In the genomic region with DNA sequence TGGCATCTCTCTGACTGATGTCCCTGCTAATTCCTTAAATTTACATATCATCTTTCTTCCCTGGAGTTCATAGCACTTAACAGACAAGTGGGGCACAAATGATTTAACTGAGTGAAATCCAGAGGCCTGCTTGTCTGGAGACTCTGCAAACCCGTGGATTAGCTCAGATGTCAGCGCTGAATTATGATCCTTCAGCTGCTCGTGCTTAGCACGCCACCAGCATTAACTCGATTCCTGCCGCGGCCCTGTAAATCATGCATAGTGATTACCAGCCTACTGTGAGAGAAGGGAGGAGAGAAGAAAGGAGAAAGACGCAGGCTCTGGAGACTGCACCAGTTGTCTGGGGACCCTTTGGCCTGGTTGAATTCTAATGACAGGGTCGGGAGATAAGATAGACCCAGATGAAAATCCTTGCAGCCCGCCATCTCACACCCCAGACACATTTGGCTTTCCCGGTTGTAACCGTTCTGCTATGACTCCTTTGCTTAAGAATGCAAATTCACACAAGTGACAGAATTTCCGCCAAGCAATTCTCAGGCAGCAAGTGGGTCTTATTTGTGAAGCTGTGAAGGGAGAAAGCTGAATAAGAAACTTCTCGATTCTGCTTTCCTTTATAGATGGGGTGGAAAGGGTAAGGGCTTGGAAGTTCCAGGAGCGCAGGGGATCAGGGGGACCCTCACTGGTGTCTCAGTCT, we compare ENCODE assay signal across 10 mouse cellular contexts.
DNase-seq lines count a peak whose midpoint lies in the region; ATAC-seq and TF ChIP-seq lines count a peak whose summit lies in the region.
"Had no signal": no experiment of that assay in that cellular context is flagged by ENCODE, and none has a peak within 500 bp of the region (broad histone marks: within the 10 kb centered on the region; RNA-seq: fewer than 3 reads in every experiment).

No protein-coding gene starts in this region.

- no peak for ATAC-seq in heart, embryonic 11.5 days (replicated peaks; ENCODE audit: insufficient number of reproducible peaks, low FRiP score, low TSS enrichment)
- ATAC-seq in midbrain, postnatal 0 days (ENCODE audit: low FRiP score): no peak

- H3K4me2 ChIP-seq in heart, embryonic 11.5 days: no peak overlapping the region
- H3K4me2 ChIP-seq in midbrain, postnatal 0 days (ENCODE audit: low read depth, low read length, poor library complexity, severe bottlenecking): no peak overlapping the region

- no peak overlapping the region for H3K9ac ChIP-seq in heart, embryonic 11.5 days (ENCODE audit: low read depth, low read length)
- no peak overlapping the region for H3K9ac ChIP-seq in midbrain, postnatal 0 days (replicated peaks; ENCODE audit: low read length, poor library complexity, severe bottlenecking)

- H3K27me3 ChIP-seq in heart, embryonic 11.5 days (ENCODE audit: control insufficient read depth, insufficient read depth, low read length): no peaks in the 10 kb centered on the region
- H3K27me3 ChIP-seq in midbrain, postnatal 0 days (ENCODE audit: insufficient read depth, low read length): no peaks in the 10 kb centered on the region

- intact Hi-C loops in heart, postnatal 10 days (cut with DNase I): no loop called here
- intact Hi-C loops in gastrocnemius, postnatal 36 days (cut with DNase I): no loop called here

- peak overlapping the region; percentile 54; the same call in 1 of the 2 replicates for H3K27ac ChIP-seq in heart, embryonic 11.5 days (ENCODE audit: low read depth, low read length)
- H3K27ac ChIP-seq in midbrain, postnatal 0 days (ENCODE audit: low read depth, low read length): peak overlapping the region; percentile 58

- H3K4me3 ChIP-seq in heart, embryonic 11.5 days (ENCODE audit: low read depth, low read length): no peak overlapping the region
- H3K4me3 ChIP-seq in midbrain, postnatal 0 days (ENCODE audit: low read depth, low read length): no peak overlapping the region

- no peaks in the 10 kb centered on the region for H3K9me3 ChIP-seq in heart, embryonic 11.5 days (replicated peaks; ENCODE audit: control insufficient read depth, low read length)
- H3K9me3 ChIP-seq in midbrain, postnatal 0 days (ENCODE audit: low read length): no peaks in the 10 kb centered on the region

- 22% methylated on average over 15 of the region's 15 CpGs for WGBS in heart, embryonic 11.5 days (ENCODE audit: insufficient replicate concordance)
- 23% methylated on average over 15 of the region's 15 CpGs for WGBS in midbrain, postnatal 0 days

- H3K4me1 ChIP-seq in heart, embryonic 11.5 days (ENCODE audit: control insufficient read depth, insufficient read depth, low read length): peaks cover 40% of the 10 kb centered on the region
- no peaks in the 10 kb centered on the region; the same call in 1 of the 2 replicates for H3K4me1 ChIP-seq in midbrain, postnatal 0 days (ENCODE audit: insufficient read depth, low read length)

- TF ChIP-seq CTCF in midbrain, postnatal 0 days (IDR thresholded peaks at IDR 0.05): no peak

- DNase-seq in heart, adult 8-10 months (ENCODE audit: low spot score): no peak
- DNase-seq in brain, adult 2 months (ENCODE audit: low read depth, low spot score): peak; percentile 39
- peak; percentile 43 to 54 for DNase-seq in heart, postnatal 10 days
- peak; percentile 50 for DNase-seq in midbrain, postnatal 0 days (ENCODE audit: low spot score)
- no peak for DNase-seq in gastrocnemius, postnatal 36 days
- no peak for DNase-seq in cerebellum, postnatal 36 days
- no peak for DNase-seq in cerebellum, adult 8-10 months
- DNase-seq: cerebellum, postnatal 10 days; lung, adult 2 months had no signal

- H3K36me3 ChIP-seq in heart, embryonic 11.5 days (ENCODE audit: control insufficient read depth, insufficient read depth, low read length): no peaks in the 10 kb centered on the region
- H3K36me3 ChIP-seq in midbrain, postnatal 0 days (ENCODE audit: insufficient read depth, low read length): no peaks in the 10 kb centered on the region; the same call in 1 of the 2 replicates

Comparison
In these comparisons a context has a peak if more than half of its experiments do, and no peak if none do; other contexts are left out.
1. DNase-seq: peak in brain, adult 2 months (single experiment), heart, postnatal 10 days (2 of 2) and midbrain, postnatal 0 days (single experiment); none in heart, adult 8-10 months (single experiment), gastrocnemius, postnatal 36 days (0 of 2), cerebellum, postnatal 36 days (0 of 2) and cerebellum, adult 8-10 months (single experiment).